Mouse (Mus musculus) 3T3-L1 (cell line): Measurements from ENCODE around the gene Sfrp5.

ENCODE experiments used
- DNase-seq: peaks from one replicate; pipeline ENCODE4 v3.0.0-alpha.2; 2015; ENCODE audit warnings: low read depth, low spot score

Sfrp5 gene

GRCm38 (mm10) chr19:42201696-42202381 is at the start of gene Sfrp5:
Sfrp5 (minus strand) TSS chr19:42202252.
- DNase-seq = no peak

GRCm38 (mm10) chr19:42249976-42250914 is 48.2 kb upstream of the Sfrp5 start:
- peak; percentile 72 for DNase-seq

- DNase-seq = no peak
These were observed 45.5 kb upstream of the Sfrp5 start, which contains the start of gene Golga7b for GRCm38 (mm10) chr19:42247519-42247918. Golga7b (plus strand) TSS chr19:42247574.

- DNase-seq = no peak
These were observed 44.6 kb upstream of the Sfrp5 start for GRCm38 (mm10) chr19:42246626-42247025.

- DNase-seq = peak; percentile 59
These were observed 41.3 kb upstream of the Sfrp5 start for GRCm38 (mm10) chr19:42243401-42243800.

GRCm38 (mm10) chr19:42240881-42241280 is 38.8 kb upstream of the Sfrp5 start:
- peak; percentile 77 for DNase-seq

GRCm38 (mm10) chr19:42238341-42238715 is 36.3 kb upstream of the Sfrp5 start:
- DNase-seq = peak; percentile 72

- DNase-seq = peak; percentile 36
These were observed 35.7 kb upstream of the Sfrp5 start for GRCm38 (mm10) chr19:42237602-42238340.

- no peak for DNase-seq
These were observed 28.9 kb upstream of the Sfrp5 start for GRCm38 (mm10) chr19:42230986-42231385.

GRCm38 (mm10) chr19:42230288-42230568 is 28.2 kb upstream of the Sfrp5 start:
- DNase-seq = no peak

- DNase-seq = no peak
These were observed 27.6 kb upstream of the Sfrp5 start for GRCm38 (mm10) chr19:42229499-42230287.

GRCm38 (mm10) chr19:42226451-42226850 is 24.4 kb upstream of the Sfrp5 start:
- DNase-seq = no peak

- DNase-seq = peak; percentile 75
These were observed 15.3 kb upstream of the Sfrp5 start for GRCm38 (mm10) chr19:42217374-42217763.

GRCm38 (mm10) chr19:42216699-42217373 is 14.8 kb upstream of the Sfrp5 start:
- DNase-seq = no peak

GRCm38 (mm10) chr19:42214601-42215000 is 12.5 kb upstream of the Sfrp5 start:
- DNase-seq = peak; percentile 50

- no peak for DNase-seq
These were observed 9.9 kb upstream of the Sfrp5 start for GRCm38 (mm10) chr19:42211936-42212335.

GRCm38 (mm10) chr19:42209976-42210375 is 7.9 kb upstream of the Sfrp5 start:
- DNase-seq = no peak

GRCm38 (mm10) chr19:42209485-42209884 is 7.4 kb upstream of the Sfrp5 start:
- DNase-seq = no peak

GRCm38 (mm10) chr19:42205201-42205600 is 3.1 kb upstream of the Sfrp5 start:
- no peak for DNase-seq

GRCm38 (mm10) chr19:42204306-42204705 is 2.3 kb upstream of the Sfrp5 start:
- DNase-seq = no peak

- DNase-seq = no peak
These were observed 415 bp upstream of the Sfrp5 start for GRCm38 (mm10) chr19:42202467-42202866.
